Mouse (Mus musculus) lung, postnatal 14 days (tissue): ENCODE measurements around the gene Duxbl3.
"Not testable (repeated sequence)": the region's sequence is repeated elsewhere in the genome, so short reads cannot be mapped to it uniquely, and the experiment has no call there.

Experiments used
- DNase-seq: peaks from one replicate; pipeline ENCODE4 v3.0.0; 2021

The Duxbl3 gene

DNA sequence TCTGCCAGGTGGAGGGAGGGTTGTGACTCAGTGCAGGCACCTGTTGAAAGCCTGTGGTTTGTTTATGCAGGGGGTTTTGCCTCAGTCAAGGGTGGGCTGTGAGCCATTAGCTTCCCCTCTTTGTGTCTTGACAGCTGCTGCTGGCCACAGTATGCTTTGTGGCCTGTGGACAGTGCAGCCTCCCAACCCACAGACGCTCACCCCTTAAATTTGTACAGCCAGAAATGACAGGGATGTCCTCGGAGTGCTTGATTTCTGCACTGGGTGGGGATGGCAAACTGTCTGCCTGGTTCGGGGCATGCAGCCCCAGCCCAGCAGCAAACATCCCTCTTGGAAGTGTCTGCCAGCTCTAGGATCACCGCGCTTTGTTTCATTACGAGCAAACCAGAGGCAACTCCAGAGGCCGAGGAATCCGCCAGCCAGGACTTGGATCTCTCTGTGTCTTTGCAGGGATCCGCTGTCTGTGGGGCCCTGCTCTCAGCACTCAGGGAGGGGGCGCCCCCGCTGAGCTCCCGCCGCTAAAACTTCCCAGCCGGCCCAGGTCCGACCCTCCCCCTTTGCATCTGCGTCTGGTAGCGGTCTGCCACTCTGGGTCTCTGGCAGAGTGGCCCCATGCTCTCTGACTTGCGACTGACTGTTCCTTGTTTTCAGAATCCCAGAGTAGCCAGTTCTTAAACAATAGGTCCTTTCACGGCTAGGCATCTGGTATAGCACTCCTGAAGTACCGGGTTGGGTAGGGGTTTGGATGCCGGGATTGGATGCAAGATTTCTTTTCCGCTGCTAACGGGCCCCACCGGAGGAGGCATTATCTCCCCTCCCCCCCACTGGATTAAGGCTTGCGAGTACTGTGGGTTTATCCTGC, at the start of gene Duxbl3:
Gene Duxbl3 (plus strand): TSS at position 207 of the 862 bp plus-strand sequence.
- DNase-seq, result not testable (repeated sequence)

DNA sequence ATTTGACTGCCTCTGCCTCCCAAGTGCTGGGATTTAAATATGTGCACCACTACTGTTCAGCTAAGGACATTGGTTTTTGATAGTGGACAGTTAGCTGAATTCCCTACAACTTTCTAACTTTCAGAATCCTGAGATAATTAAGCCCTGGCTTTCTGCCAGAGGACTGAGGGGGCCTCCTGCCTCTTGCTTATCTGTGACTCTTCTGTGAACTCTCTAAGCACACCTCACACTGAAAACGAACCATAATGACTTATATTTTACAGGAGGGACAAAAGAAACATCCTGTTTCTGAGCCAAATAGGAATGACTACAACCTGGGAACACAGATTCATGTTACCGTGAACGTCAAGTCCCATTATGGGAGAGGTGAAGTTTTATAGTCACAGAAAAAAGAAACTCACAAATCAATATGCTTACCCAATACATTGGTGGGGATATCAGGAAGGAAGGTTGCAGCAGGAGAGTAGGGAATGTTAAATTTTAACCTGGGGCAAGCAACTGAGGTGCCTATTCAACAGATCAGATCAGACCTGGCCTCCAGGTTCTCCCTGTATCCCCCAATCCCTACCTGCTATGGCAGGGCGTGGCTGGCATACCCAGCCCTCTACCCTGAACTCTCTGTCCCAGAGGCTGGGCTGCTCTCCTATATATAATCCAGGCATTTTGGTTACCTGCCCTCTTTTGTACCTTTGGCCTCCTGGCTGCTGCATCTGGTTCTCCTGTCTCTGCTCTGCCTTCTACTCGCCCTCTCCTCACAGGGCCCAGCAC, 41.3 kb upstream of the Duxbl3 start:
- DNase-seq, result not testable (repeated sequence)

- DNase-seq, result not testable (repeated sequence)
Observed at GRCm38 (mm10) chr14:26237183-26237582, 20.6 kb upstream of the Duxbl3 start.

- DNase-seq, result not testable (repeated sequence)
Observed at GRCm38 (mm10) chr14:26258729-26259128, 967 bp downstream of the Duxbl3 start.

GRCm38 (mm10) chr14:26286737-26287136, 29.0 kb downstream of the Duxbl3 start:
- DNase-seq, result not testable (repeated sequence)

DNA sequence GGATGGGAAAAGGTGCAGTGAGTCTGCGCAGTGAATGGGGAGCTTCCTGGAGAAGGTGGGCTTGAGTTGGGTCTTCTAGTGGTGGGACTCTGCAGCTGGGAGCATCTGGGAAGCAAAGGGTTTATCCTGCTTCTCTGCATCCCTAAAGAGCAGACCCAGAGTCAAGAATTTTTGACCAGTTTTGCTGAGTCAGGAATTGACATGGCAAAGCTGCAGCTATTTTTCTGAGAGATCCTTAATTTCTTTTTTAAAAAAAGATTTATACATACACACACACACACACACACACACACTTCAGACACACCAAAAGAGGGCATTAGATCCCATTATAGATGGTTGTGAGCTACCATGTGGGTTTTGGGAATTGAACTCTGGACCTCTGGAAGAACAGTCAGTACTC, 36.1 kb downstream of the Duxbl3 start:
- no peak for DNase-seq

- no peak for DNase-seq
Observed at GRCm38 (mm10) chr14:26297055-26297454, 39.3 kb downstream of the Duxbl3 start.

DNA sequence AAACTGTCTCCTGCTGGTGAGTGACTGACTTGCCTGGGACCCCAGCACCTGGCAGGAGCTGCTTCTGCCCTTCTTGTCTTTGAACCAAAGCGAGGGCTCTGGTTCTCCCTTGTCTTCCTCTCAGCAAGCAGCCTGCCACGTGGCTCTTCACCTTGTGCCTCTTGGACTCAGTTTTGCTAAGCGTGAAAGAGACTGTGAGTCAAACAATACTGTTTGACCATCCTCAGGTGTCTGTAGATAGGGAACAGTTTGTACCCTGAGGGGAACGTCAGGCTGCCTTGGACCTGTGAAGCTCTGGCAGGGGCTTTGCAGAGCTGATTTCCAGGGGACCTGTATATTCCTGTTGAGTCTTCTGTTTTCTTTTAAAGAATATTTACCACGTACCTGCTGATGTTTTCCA, 39.7 kb downstream of the Duxbl3 start:
- DNase-seq, result no peak

DNA sequence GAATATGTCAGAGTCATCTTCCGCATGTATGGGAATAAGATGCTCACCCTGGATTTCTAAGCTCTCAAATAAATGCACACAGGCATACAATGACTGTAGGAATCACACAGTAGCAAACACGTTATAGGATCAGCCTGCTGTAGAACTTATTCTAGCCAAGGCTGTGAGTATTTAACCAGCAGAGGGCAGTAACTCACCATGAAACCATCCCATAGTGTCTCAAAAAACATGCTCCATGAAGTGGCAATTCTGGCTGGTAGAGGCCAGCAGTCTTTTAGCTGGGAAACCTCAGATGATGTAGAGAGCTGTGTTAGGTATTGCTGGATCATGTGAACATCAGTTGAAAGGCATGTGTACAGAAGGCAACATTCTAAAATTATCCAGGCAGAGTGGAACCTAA, 45.3 kb downstream of the Duxbl3 start:
- DNase-seq, result peak; percentile 53

GRCm38 (mm10) chr14:26306032-26306431, 48.3 kb downstream of the Duxbl3 start:
- peak; percentile 16 for DNase-seq

DNA sequence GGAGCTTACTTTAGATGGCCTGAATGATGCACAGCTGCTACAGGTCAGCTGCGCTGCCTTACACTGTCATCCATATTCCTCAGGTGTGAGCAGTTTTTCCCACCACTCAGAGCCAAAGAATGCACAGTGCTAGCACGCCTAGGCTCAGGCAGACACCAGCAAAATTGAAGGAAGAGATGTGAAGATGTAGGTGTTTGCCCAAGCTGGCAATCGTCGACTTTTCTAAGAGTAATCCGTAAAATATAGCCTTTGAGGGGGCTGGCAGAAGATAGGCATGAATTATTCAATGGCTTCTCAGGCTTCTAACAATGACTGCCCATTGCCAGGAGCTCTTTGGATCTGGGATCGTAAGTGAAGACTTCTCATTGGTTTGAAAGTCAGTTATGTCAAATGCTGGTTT, 51.1 kb downstream of the Duxbl3 start:
- no peak for DNase-seq

DNA sequence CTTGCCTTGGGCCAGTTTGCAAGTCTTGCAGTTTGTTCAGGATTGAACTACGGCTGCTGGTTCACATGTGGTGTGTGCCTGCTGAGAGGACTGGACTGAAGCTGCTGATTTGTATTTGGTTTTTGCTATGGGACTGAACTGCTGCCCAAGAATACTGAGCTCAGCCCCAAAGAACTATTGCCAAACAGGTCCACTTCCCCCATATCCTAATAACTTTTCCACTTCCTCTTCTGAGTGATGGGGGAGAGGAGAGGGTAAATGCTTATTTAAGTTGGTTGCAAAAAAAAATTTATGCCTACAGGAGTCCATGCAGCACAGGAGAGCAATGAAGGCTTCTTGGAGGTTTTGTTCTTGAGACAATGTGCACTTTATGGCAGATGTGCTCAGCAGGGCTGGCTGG, 51.7 kb downstream of the Duxbl3 start:
- no peak for DNase-seq

DNA sequence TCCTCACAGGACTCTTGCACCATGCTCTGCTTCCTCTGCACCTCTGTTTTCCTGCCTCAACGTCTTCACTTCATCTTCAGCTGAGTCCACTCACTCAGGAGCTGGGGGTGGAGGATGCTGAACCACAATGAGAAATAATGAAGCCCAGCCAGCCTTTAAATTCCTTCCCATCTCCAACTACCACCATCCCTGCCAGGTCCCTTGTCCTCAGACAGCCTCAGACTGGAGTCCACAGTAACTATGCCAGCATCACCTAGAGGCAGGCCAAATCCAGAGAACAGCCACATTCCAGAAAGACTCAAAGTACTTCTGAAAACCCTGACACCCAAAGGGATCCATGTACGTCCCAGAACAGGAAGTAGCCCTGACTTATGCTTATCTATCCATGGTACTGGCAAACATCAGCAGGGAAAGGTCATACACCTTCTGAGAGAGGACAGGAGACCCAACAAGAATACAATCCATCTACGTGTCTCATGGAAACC, 58.5 kb downstream of the Duxbl3 start:
- peak; percentile 5 for DNase-seq
